Mouse (Mus musculus): ENCODE results near the gene Wfdc15a. TPM values are rescaled to one million over a fixed set of nuclear protein-coding genes. Genes with fewer than 3 reads are reported as not detected.

Wfdc15a gene
- total RNA-seq, 2 experiments from 2014 or later: not detected

DNA sequence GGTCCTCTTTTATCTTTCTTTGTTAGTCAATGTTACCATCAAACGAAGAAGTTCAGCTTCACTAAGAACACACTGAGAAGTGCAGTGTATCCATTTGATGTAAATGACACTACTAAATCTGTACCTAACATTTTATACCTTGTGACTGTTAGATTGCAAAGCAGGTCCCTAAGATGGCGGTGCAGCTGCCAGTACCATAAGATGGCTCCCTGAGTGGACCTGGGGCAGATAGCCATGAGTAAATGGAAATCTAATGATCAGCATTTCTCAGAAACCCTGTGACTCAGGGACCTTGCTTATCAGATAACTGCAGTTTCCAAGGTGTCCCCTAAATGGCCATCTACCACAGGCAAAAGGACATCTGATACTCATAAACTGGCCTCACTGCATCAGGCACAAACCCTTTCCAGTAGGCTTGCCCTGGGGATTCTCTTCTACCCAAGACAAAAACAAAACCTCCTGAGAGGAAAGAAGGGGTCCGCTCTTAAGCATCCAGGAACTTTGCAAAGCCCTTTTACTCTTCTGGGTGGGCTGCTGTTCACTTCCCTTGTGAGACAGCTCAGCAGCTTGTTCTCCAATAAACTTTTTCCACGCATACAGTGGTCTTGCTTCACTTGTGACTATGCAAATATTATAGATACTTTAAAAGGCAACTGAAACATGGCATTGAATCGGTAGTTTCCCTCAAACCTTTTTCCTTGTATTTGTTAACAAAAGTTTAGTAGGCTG is 3.8 kb downstream of the Wfdc15a start:
- no peak overlapping the region for H3K4me3 ChIP-seq
- DNase-seq (ENCODE audit: extremely low spot score in 1 of 2, low spot score in 2 of 2): no peak
- no peak overlapping the region for H3K27ac ChIP-seq
- intact Hi-C loops (cut with DNase I): loop anchor here (5.0 kb wide), 1 partner anchor 131 kb away; no protein-coding TSS in a partner anchor
- TF ChIP-seq CTCF (IDR thresholded peaks at IDR 0.05): no peak

DNA sequence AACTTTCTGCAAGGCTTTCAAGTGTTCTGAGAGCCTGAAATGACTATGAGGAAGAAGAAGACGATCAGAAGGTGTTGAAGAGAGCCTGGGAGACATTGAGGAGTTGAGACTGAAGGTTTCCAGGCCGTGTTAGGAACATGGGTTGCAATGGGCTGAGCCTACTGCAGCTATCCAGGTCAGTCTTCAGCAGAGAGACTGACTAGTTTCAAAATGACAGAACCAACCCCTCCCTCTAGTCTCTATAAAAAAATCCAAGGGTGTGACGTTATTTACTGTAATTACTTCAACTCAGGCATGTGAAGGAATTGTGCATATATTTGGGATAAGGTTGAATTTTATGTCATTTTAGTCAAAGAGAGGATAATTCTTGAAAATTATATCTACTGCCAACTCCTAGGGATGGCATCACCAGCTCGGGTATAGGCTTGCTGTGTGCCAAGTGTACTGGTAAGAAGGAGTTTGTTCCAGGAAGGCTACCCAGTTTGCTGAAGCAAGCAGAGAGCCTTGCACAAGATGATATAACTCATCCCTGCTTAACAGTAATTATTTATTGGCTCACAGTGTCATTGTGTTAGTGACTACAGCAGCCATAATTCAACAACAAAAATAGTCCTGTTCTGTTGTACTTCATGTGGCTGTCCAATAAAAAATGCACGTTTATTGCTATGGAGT is 4.8 kb downstream of the Wfdc15a start:
- intact Hi-C loops (cut with DNase I): loop anchor here (5.0 kb wide), 1 partner anchor 132 kb away; no protein-coding TSS in a partner anchor
- H3K27ac ChIP-seq: no peak overlapping the region
- TF ChIP-seq CTCF (IDR thresholded peaks at IDR 0.05): no peak
- H3K4me3 ChIP-seq: no peak overlapping the region
- no peak for DNase-seq (ENCODE audit: extremely low spot score in 1 of 2, low spot score in 2 of 2)

DNA sequence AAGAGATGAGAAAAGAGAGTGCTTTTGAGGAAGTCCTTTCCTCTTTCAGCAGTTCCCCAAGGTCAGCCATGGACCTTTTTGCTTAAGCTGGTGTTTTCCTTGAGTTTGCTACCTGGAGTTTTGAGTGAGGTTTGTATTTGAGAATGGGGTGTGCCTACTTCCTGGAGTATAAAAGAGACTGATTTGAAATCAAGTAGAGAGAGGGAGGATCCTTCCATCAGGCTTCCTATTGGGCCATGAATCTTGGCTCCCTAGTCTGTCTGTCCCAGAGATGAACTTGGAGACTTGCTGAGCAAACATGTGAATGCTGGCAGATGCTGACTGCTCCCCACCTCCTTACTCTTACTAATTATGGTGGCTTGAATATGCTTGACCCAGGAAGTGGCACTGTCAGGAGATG is 7.7 kb downstream of the Wfdc15a start:
- H3K27ac ChIP-seq: no peak overlapping the region
- DNase-seq (ENCODE audit: extremely low spot score in 1 of 2, low spot score in 2 of 2): no peak
- H3K4me3 ChIP-seq: no peak overlapping the region
- intact Hi-C loops (cut with DNase I): no loop called here
- TF ChIP-seq CTCF (IDR thresholded peaks at IDR 0.05): no peak

- TF ChIP-seq CTCF (IDR thresholded peaks at IDR 0.05): no peak
- intact Hi-C loops (cut with DNase I): no loop called here
- H3K27ac ChIP-seq: no peak within 1 kb of the TSS
- no peak for DNase-seq (ENCODE audit: extremely low spot score in 1 of 2, low spot score in 2 of 2)
- H3K4me3 ChIP-seq: no peak within 1 kb of the TSS
Observed at GRCm38 (mm10) chr2:164190576-164190975, 9.4 kb downstream of the Wfdc15a start, which contains the start of gene Wfdc12. Wfdc12 (minus strand) TSS chr2:164190608.

- H3K27ac ChIP-seq: no peak overlapping the region
- H3K4me3 ChIP-seq: no peak overlapping the region
- TF ChIP-seq CTCF (IDR thresholded peaks at IDR 0.05): peak; percentile 46
- intact Hi-C loops (cut with DNase I): no loop called here
- DNase-seq (ENCODE audit: extremely low spot score in 1 of 2, low spot score in 2 of 2): no peak
Observed at GRCm38 (mm10) chr2:164188722-164189121, 11.2 kb downstream of the Wfdc15a start.

DNA sequence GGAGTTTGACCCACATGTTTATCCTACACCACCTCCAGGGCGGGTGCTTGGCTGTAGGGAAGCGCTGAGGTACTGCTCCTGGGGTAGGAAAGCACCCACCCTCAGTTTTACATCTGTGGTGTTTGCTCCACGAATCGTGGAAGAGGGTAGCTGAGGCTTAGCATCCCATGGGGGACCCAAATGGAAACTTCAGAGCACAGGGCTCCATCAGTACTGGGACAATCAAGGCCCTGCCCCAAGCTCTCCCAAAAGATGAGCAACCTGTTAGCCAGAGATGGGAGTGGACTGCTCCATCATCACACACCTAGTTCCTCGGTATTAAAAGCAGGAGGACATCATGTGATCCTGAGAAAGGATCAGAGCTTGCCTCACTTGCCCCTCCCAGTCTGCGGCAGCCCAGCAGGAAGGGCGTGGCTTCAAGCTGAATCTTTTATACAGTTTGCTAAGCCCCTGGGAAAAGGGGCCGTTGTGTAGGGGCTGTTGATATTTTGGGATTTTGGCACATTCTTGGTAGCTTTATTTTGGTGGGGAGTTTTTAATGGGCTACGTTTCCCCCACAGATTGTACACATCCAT is 15.7 kb downstream of the Wfdc15a start:
- intact Hi-C loops (cut with DNase I): no loop called here
- no peak overlapping the region for H3K4me3 ChIP-seq
- peak in 1 of 2 experiments; percentile 5 for DNase-seq (ENCODE audit: extremely low spot score in 1 of 2, low spot score in 2 of 2)
- no peak for TF ChIP-seq CTCF (IDR thresholded peaks at IDR 0.05)
- no peak overlapping the region for H3K27ac ChIP-seq

GRCm38 (mm10) chr2:164183340-164183739 is 16.6 kb downstream of the Wfdc15a start:
- intact Hi-C loops (cut with DNase I): no loop called here

GRCm38 (mm10) chr2:164182692-164183255 is 17.2 kb downstream of the Wfdc15a start, which contains the start of gene Wfdc5:
Wfdc5 (minus strand) TSS chr2:164182742.
- intact Hi-C loops (cut with DNase I): no loop called here
- Histone ChIP-seq H3K4me3 (no peak within 1 kb of the TSS), H3K27ac (no peak within 1 kb of the TSS)
- DNase-seq (ENCODE audit: extremely low spot score in 1 of 2, low spot score in 2 of 2): peak in 1 of 2 experiments; percentile 2
- no peak for TF ChIP-seq CTCF (IDR thresholded peaks at IDR 0.05)

More at GRCm38 (mm10) chr2:164183340-164183739, 16.6 kb downstream of the Wfdc15a start:
- DNase-seq (ENCODE audit: extremely low spot score in 1 of 2, low spot score in 2 of 2): peak in 1 of 2 experiments; percentile 2
- Histone ChIP-seq H3K27ac (no peak overlapping the region), H3K4me3 (no peak overlapping the region)
- TF ChIP-seq CTCF (IDR thresholded peaks at IDR 0.05): no peak

GRCm38 (mm10) chr2:164180770-164181169 is 19.2 kb downstream of the Wfdc15a start:
- no peak for DNase-seq (ENCODE audit: extremely low spot score in 1 of 2, low spot score in 2 of 2)
- intact Hi-C loops (cut with DNase I): loop anchor here (1.0 kb wide), 1 partner anchor 46 kb away; no protein-coding TSS in a partner anchor
- TF ChIP-seq CTCF (IDR thresholded peaks at IDR 0.05): no peak
- Histone ChIP-seq H3K4me3 (no peak overlapping the region), H3K27ac (no peak overlapping the region)

GRCm38 (mm10) chr2:164180124-164180523 is 19.8 kb downstream of the Wfdc15a start:
- H3K4me3 ChIP-seq: no peak overlapping the region
- peak; percentile 47 for TF ChIP-seq CTCF (IDR thresholded peaks at IDR 0.05)
- DNase-seq (ENCODE audit: extremely low spot score in 1 of 2, low spot score in 2 of 2): peak in 1 of 2 experiments; percentile 7
- intact Hi-C loops (cut with DNase I): loop anchor here (1.0 kb wide), 1 partner anchor 46 kb away; no protein-coding TSS in a partner anchor
- no peak overlapping the region for H3K27ac ChIP-seq

GRCm38 (mm10) chr2:164177831-164178230 is 22.1 kb downstream of the Wfdc15a start:
- no peak overlapping the region for H3K4me3 ChIP-seq
- intact Hi-C loops (cut with DNase I): no loop called here
- H3K27ac ChIP-seq: no peak overlapping the region
- no peak for DNase-seq (ENCODE audit: extremely low spot score in 1 of 2, low spot score in 2 of 2)
- no peak for TF ChIP-seq CTCF (IDR thresholded peaks at IDR 0.05)

Measured in left cerebral cortex, adult 2 months (tissue).